Comparison of ENCODE assay signal across 17 mouse cellular contexts in genomic region chr5:29779733-29780132, GRCm38 (mm10). TPM values are rescaled to one million over a fixed set of nuclear protein-coding genes. Genes with fewer than 3 reads are reported as not detected.
"Had no signal": no experiment of that assay in that cellular context is flagged by ENCODE, and none has a peak within 500 bp of the region (broad histone marks: within the 10 kb centered on the region; RNA-seq: fewer than 3 reads in every experiment).

No protein-coding gene starts in this region.

RNA-seq across cellular contexts. Expression of gene Gm5129, which starts 44.0 kb away (rescaled TPM):
- polyA plus RNA-seq: frontal cortex, adult 2 months; heart, embryonic 10.5 days; heart, embryonic 12.5 days; heart, embryonic 14.5 days; heart, embryonic 16.5 days; hindbrain, embryonic 11.5 days; hindbrain, embryonic 13.5 days; hindbrain, embryonic 15.5 days; hindbrain, postnatal 0 days; intestine, embryonic 14.5 days; intestine, embryonic 16.5 days; kidney, adult 2 months; kidney, postnatal 0 days; large intestine, adult 2 months; limb, embryonic 11.5 days; limb, embryonic 13.5 days; limb, embryonic 15.5 days had no signal
